Mouse (Mus musculus): ENCODE measurements around the gene Os9. TPM values are rescaled to one million over a fixed set of nuclear protein-coding genes. Genes with fewer than 3 reads are reported as not detected.
"Not testable (repeated sequence)": the region's sequence is repeated elsewhere in the genome, so short reads cannot be mapped to it uniquely, and the experiment has no call there.

Gene Os9
- polyA plus RNA-seq, 1 experiment from 2014 or later, result 126 TPM

DNA sequence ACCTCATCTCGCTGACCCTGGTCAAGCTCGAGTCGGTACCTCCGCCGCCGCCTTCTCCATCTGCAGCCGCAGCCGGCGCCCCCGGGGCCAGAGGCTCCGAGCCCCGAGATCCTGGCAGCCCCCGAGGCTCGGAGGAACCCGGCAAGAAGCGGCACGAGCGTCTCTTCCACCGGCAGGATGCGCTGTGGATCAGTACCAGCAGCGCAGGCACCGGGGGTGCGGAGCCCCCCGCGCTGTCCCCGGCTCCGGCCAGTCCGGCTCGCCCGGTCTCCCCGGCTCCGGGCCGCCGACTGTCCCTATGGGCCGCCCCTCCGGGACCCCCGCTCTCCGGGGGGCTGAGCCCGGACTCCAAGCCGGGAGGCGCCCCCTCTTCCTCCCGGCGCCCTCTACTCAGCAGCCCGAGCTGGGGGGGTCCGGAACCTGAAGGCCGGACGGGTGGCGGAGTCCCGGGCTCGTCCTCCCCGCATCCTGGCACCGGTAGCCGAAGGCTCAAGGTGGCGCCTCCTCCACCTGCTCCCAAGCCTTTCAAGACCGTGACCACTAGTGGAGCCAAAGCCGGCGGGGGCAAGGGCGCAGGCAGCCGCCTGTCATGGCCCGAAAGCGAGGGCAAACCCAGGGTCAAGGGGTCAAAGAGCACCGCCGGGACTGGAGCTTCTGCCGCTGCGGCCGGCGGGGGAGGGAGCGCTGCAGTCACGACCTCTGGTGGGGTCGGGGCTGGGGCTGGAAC lies 41.1 kb downstream of the Os9 start:
- H3K9me3 ChIP-seq (ENCODE audit: control insufficient read depth, low read length), result no peaks in the 10 kb centered on the region
- peak; percentile 21; the same call in 1 of the 2 replicates for ATAC-seq
- H3K9ac ChIP-seq (replicated peaks; ENCODE audit: low read depth, low read length), result peak overlapping the region; percentile 83
- H3K27ac ChIP-seq (ENCODE audit: low read length), result peak overlapping the region; percentile 79
- under 1% methylated on average over 60 of the region's 70 CpGs for WGBS
- H3K4me3 ChIP-seq (replicated peaks; ENCODE audit: low read length), result peak overlapping the region; percentile 79
- peaks cover 11% of the 10 kb centered on the region for H3K27me3 ChIP-seq (replicated peaks; ENCODE audit: control insufficient read depth, insufficient read depth, low read length)
- H3K36me3 ChIP-seq (ENCODE audit: control insufficient read depth, insufficient read depth), result no peaks in the 10 kb centered on the region
- peak overlapping the region; percentile 88 for H3K4me2 ChIP-seq (ENCODE audit: low read length)
- peaks cover 39% of the 10 kb centered on the region for H3K4me1 ChIP-seq (replicated peaks; ENCODE audit: control insufficient read depth, insufficient read depth, low read length)

DNA sequence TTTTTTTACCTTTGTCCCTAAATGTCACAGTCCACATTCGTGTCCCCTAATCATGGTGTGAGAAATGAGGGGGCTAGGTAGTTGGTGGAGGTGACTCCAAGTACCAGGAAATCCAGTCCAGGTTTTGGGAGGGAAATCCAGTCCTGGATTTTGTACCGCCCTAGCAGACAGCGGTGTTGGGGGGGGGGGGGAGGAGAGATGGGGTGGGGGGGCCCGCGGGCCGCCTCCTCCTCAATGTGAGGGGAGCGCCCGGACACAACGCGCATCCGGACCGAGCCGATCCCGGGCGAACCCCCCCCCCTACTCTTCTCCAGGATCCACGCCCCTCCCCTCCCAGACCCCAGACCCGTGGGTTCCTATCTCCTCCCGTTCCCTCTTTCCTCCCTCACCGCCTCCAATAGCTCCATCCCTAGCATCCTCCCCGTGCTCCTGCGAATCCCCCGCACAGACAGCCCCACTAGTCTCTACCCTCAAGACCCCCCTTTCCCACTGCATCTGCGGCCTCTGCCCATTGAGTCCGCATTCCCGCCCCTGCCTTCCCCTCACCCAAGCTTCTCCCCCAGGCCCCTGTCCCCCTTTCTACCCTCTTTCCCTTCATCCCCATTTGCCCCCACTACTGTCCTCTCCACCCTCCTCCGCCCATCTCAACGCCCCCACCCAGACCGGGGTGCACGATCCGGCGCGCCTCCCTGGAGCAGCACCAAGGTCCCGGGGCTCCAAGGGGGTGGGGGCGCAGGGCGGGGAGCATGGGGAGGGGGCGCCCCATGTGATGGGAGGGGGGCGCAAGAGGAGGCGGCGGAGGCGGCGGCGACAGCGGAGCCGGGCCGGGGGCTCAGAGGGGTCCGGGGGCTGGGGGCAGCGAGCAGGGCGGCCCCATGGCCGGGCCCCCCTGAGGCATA lies 42.0 kb downstream of the Os9 start:
- WGBS, result under 1% methylated on average over 30 of the region's 49 CpGs
- Histone ChIP-seq H3K4me3 (replicated peaks; ENCODE audit: low read length) (peak overlapping the region; percentile 79), H3K27me3 (replicated peaks; ENCODE audit: control insufficient read depth, insufficient read depth, low read length) (peaks cover 11% of the 10 kb centered on the region), H3K4me1 (replicated peaks; ENCODE audit: control insufficient read depth, insufficient read depth, low read length) (peaks cover 39% of the 10 kb centered on the region), H3K9ac (replicated peaks; ENCODE audit: low read depth, low read length) (peak overlapping the region; percentile 83), H3K4me2 (ENCODE audit: low read length) (peak overlapping the region; percentile 88), H3K9me3 (ENCODE audit: control insufficient read depth, low read length) (no peaks in the 10 kb centered on the region), H3K36me3 (ENCODE audit: control insufficient read depth, insufficient read depth) (no peaks in the 10 kb centered on the region), H3K27ac (ENCODE audit: low read length) (peak overlapping the region; percentile 79)
- ATAC-seq, result peak; percentile 73

DNA sequence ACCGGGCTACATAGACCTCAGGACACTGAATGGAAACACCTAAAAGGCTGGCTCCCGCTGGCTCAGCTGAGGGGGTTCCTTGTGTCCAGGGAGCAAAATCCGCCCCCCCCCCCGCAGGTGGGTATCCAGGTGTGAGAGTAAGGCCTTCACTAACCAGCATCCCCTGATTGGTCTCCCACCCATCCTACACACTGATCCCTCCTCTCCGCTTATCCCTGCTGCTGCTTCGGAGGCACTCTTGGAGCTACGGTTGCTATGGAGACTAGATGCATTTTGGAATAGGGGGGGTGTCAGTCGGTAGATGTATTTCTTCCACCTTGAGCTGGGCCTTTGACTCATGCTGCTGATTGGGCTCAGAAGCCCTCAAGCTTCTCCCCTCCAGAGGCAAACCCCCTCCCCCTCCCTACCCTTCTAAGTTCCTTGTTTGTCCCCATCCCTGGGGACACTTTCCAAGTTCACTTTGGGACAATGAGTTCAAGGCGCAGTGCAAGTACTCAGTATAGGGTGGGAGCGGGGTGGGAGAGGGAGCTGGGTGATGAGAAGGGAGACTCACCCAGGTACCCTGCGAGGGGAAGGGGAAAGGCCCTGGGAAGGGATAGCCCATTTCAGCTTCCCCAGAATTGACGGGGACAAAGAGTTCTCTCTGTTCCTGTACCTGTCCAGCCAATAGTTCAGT lies 42.8 kb downstream of the Os9 start:
- Histone ChIP-seq H3K4me2 (ENCODE audit: low read length) (peak overlapping the region; percentile 88), H3K27ac (ENCODE audit: low read length) (peak overlapping the region; percentile 75), H3K27me3 (replicated peaks; ENCODE audit: control insufficient read depth, insufficient read depth, low read length) (peaks cover 11% of the 10 kb centered on the region), H3K4me1 (replicated peaks; ENCODE audit: control insufficient read depth, insufficient read depth, low read length) (peaks cover 39% of the 10 kb centered on the region), H3K36me3 (ENCODE audit: control insufficient read depth, insufficient read depth) (no peaks in the 10 kb centered on the region), H3K9me3 (ENCODE audit: control insufficient read depth, low read length) (no peaks in the 10 kb centered on the region), H3K9ac (replicated peaks; ENCODE audit: low read depth, low read length) (peak overlapping the region; percentile 50), H3K4me3 (replicated peaks; ENCODE audit: low read length) (peak overlapping the region; percentile 79)
- 1% methylated on average over 12 of the region's 12 CpGs for WGBS
- ATAC-seq, result peak; percentile 54

DNA sequence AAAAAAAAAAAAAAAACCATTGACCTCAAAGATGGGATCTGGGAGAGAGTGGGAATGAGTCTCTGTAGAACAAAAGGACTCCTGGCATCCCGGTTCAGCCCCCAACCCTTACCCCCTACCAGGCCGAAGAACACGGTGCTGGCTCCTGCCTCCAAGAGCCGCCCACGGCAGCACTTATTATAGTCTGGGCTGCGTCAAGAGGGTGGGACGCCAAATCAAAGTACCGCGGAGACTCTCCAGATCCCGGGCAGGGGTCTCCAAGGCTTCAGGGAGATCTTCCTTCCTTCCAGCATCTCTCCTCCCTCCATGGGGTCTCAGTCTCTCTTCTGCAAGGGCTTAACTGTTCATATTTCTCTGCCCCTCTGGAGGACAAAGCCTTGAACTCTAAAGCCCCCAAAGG lies 43.4 kb downstream of the Os9 start:
- peaks cover 39% of the 10 kb centered on the region for H3K4me1 ChIP-seq (replicated peaks; ENCODE audit: control insufficient read depth, insufficient read depth, low read length)
- WGBS, result 3% methylated on average over 10 of the region's 10 CpGs
- peak overlapping the region; percentile 75 for H3K27ac ChIP-seq (ENCODE audit: low read length)
- no peaks in the 10 kb centered on the region for H3K9me3 ChIP-seq (ENCODE audit: control insufficient read depth, low read length)
- no peak for ATAC-seq
- peak overlapping the region; percentile 50 for H3K9ac ChIP-seq (replicated peaks; ENCODE audit: low read depth, low read length)
- peak overlapping the region; percentile 29 for H3K4me3 ChIP-seq (replicated peaks; ENCODE audit: low read length)
- no peaks in the 10 kb centered on the region for H3K36me3 ChIP-seq (ENCODE audit: control insufficient read depth, insufficient read depth)
- H3K4me2 ChIP-seq (ENCODE audit: low read length), result peak overlapping the region; percentile 88
- H3K27me3 ChIP-seq (replicated peaks; ENCODE audit: control insufficient read depth, insufficient read depth, low read length), result peaks cover 8% of the 10 kb centered on the region

DNA sequence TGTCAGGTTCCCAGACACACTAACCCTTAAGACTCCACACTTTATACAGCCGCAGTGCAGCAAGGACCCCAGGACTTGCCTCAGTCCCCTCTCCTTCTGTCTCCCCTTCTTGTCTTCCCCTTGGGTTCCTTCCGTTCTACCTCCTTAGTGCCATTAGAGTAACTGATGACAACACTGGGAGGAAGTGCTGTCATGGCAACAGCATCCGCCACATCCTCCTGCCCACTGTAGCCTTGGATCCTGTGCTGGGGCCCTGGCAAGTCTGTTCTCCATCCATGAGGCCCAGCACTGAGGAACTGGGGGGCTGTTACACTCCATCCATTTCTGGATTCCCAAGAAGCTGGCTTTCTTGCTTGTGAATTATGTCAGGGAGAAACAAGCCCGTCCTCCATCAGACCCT lies 44.8 kb downstream of the Os9 start:
- H3K4me3 ChIP-seq (replicated peaks; ENCODE audit: low read length), result no peak overlapping the region
- WGBS, result 44% methylated on average over 4 of the region's 4 CpGs
- peaks cover 29% of the 10 kb centered on the region for H3K4me1 ChIP-seq (replicated peaks; ENCODE audit: control insufficient read depth, insufficient read depth, low read length)
- peaks cover 8% of the 10 kb centered on the region for H3K27me3 ChIP-seq (replicated peaks; ENCODE audit: control insufficient read depth, insufficient read depth, low read length)
- H3K27ac ChIP-seq (ENCODE audit: low read length), result no peak overlapping the region
- no peaks in the 10 kb centered on the region for H3K36me3 ChIP-seq (ENCODE audit: control insufficient read depth, insufficient read depth)
- H3K9ac ChIP-seq (replicated peaks; ENCODE audit: low read depth, low read length), result no peak overlapping the region
- no peaks in the 10 kb centered on the region for H3K9me3 ChIP-seq (ENCODE audit: control insufficient read depth, low read length)
- no peak overlapping the region for H3K4me2 ChIP-seq (ENCODE audit: low read length)
- ATAC-seq, result no peak

DNA sequence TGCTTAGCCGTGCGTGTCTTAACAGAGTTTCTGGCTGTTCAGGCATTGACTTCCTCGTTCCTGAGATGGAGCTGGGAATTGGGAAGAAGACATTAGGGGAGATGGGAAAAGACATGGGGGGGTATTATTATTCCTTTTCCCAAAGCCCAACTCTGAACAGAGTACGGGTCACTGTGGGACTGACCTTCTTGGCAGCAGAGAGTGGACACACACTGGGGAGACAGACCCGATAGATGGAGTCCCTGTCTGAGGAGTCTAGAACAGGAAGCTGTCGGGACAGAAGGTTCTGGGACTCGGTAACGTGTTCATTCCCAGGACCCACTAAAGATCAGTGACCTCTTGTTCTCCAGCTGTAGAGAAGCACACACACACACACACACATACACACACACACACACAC lies 45.3 kb downstream of the Os9 start:
- 73% methylated on average over 8 of the region's 8 CpGs for WGBS
- Histone ChIP-seq H3K27me3 (replicated peaks; ENCODE audit: control insufficient read depth, insufficient read depth, low read length) (peaks cover 7% of the 10 kb centered on the region), H3K27ac (ENCODE audit: low read length) (no peak overlapping the region), H3K9ac (replicated peaks; ENCODE audit: low read depth, low read length) (no peak overlapping the region), H3K4me1 (replicated peaks; ENCODE audit: control insufficient read depth, insufficient read depth, low read length) (peaks cover 29% of the 10 kb centered on the region), H3K36me3 (ENCODE audit: control insufficient read depth, insufficient read depth) (no peaks in the 10 kb centered on the region), H3K4me2 (ENCODE audit: low read length) (no peak overlapping the region), H3K4me3 (replicated peaks; ENCODE audit: low read length) (no peak overlapping the region), H3K9me3 (ENCODE audit: control insufficient read depth, low read length) (no peaks in the 10 kb centered on the region)
- no peak for ATAC-seq

DNA sequence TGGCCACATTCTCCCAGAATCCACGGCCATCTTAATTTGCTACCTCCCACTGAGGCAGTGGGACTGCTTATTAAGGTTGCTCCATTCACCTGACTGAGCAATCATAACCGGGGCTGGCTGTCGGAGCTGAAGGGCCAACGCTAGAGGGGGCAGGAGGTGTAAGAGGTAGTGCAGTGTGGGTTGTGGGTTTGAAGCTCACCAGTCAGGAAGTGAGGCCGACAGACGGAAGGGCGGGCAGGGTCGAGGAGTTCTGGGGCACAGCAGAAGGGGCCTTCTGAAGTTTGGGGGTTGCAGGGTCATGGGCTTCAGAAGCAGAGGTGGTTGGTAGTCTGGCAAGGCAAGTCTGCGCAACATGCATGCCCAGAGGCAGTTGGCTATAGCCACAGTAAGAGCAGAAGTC lies 45.9 kb downstream of the Os9 start, which contains the start of gene Agap2:
Agap2 (plus strand) TSS at position 205 of the 400 bp plus-strand sequence.
- Histone ChIP-seq H3K4me2 (ENCODE audit: low read length) (no peak within 1 kb of the TSS), H3K27me3 (replicated peaks; ENCODE audit: control insufficient read depth, insufficient read depth, low read length) (peaks cover 1% of the 10 kb centered on the region), H3K27ac (ENCODE audit: low read length) (no peak within 1 kb of the TSS), H3K9ac (replicated peaks; ENCODE audit: low read depth, low read length) (no peak within 1 kb of the TSS), H3K36me3 (ENCODE audit: control insufficient read depth, insufficient read depth) (no peaks in the 10 kb centered on the region), H3K4me1 (replicated peaks; ENCODE audit: control insufficient read depth, insufficient read depth, low read length) (peaks cover 24% of the 10 kb centered on the region), H3K9me3 (ENCODE audit: control insufficient read depth, low read length) (no peaks in the 10 kb centered on the region), H3K4me3 (replicated peaks; ENCODE audit: low read length) (no peak within 1 kb of the TSS)
- no peak for ATAC-seq
- WGBS, result 61% methylated on average over 9 of the region's 9 CpGs

DNA sequence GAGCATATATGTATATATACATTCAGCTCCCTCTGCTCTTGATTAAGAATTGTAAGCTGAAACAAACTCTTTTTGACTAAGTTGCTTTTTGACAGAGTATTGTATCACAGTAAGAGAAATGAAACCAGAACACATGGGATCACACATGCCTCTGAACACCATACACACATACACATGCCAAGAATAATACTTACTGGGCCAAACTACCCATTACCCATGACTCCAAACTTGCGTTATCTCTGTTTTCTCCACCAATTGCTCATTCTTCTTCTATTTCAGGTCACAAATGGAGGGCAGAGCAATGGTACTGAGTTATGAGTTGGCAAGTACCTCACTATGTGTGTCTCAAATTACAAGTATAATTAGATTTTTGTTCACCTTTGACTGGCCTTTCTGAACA lies 47.0 kb downstream of the Os9 start:
- no peak for ATAC-seq
- H3K36me3 ChIP-seq (ENCODE audit: control insufficient read depth, insufficient read depth), result no peaks in the 10 kb centered on the region
- no peak overlapping the region for H3K27ac ChIP-seq (ENCODE audit: low read length)

DNA sequence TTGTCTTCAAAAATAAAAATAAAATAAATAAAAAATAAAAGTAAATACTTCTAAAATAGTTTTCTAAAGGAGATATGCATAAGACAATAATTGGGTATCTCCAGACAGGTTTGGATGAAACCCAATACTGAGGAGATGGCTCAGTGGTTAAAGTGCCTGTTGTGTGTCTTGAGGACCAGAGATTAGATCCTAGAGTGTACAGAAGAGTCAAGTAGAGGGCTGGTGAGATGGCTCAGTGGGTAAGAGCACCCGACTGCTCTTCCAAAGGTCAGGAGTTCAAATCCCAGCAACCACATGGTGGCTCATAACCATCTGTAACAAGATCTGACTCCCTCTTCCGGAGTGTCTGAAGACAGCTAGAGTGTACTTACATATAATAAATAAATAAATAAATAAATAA lies 48.0 kb downstream of the Os9 start:
- not testable (repeated sequence) for H3K9ac ChIP-seq (replicated peaks; ENCODE audit: low read depth, low read length); H3K27ac ChIP-seq (ENCODE audit: low read length); ATAC-seq; H3K4me2 ChIP-seq (ENCODE audit: low read length); H3K36me3 ChIP-seq (ENCODE audit: control insufficient read depth, insufficient read depth); H3K27me3 ChIP-seq (replicated peaks; ENCODE audit: control insufficient read depth, insufficient read depth, low read length); H3K9me3 ChIP-seq (ENCODE audit: control insufficient read depth, low read length); H3K4me3 ChIP-seq (replicated peaks; ENCODE audit: low read length)
- WGBS, result 75% methylated on average over 2 of the region's 2 CpGs
- peaks cover 30% of the 10 kb centered on the region for H3K4me1 ChIP-seq (replicated peaks; ENCODE audit: control insufficient read depth, insufficient read depth, low read length)

More for the DNA sequence above, 47.0 kb downstream of the Os9 start:
- H3K4me3 ChIP-seq (replicated peaks; ENCODE audit: low read length), result no peak overlapping the region
- no peaks in the 10 kb centered on the region for H3K27me3 ChIP-seq (replicated peaks; ENCODE audit: control insufficient read depth, insufficient read depth, low read length)
- H3K9ac ChIP-seq (replicated peaks; ENCODE audit: low read depth, low read length), result no peak overlapping the region
- peaks cover 26% of the 10 kb centered on the region for H3K4me1 ChIP-seq (replicated peaks; ENCODE audit: control insufficient read depth, insufficient read depth, low read length)
- no peak overlapping the region for H3K4me2 ChIP-seq (ENCODE audit: low read length)
- 78% methylated on average over 1 of the region's 1 CpGs for WGBS
- H3K9me3 ChIP-seq (ENCODE audit: control insufficient read depth, low read length), result no peaks in the 10 kb centered on the region

Measured in forebrain, embryonic 16.5 days (tissue).